Mouse (Mus musculus) neural tube, embryonic 15.5 days (tissue): Measurements from ENCODE around the gene Gpr65. TPM values are rescaled to one million over a fixed set of nuclear protein-coding genes. Genes with fewer than 3 reads are reported as not detected.

Experiments used
- ATAC-seq: fragments of 200-750 bp; cut with Nextera tagmentation; 2 replicates; pipeline ENCODE4 v1.8.0; 2017; ENCODE audit warnings: mild to moderate bottlenecking, moderate TSS enrichment, moderate library complexity; ENCODE audit not compliant: low FRiP score
- H3K27ac ChIP-seq: fragments of 300-500 bp; sonication (generic); replicated peaks from 2 replicates; pipeline ENCODE4 v1.5.1; 2015; ENCODE audit warnings: mild to moderate bottlenecking, inconsistent platforms
- H3K27me3 ChIP-seq: fragments of 300-500 bp; sonication (generic); replicated peaks from 2 replicates; pipeline ENCODE4 v1.6.1; 2015; ENCODE audit warnings: inconsistent platforms
- H3K36me3 ChIP-seq: fragments of 300-500 bp; sonication (generic); 2 replicates; pipeline ENCODE4 v1.6.1; 2015; ENCODE audit warnings: inconsistent platforms
- H3K4me1 ChIP-seq: fragments of 300-500 bp; sonication (generic); 2 replicates; pipeline ENCODE4 v1.6.1; 2015; ENCODE audit warnings: inconsistent platforms
- H3K4me2 ChIP-seq: fragments of 300-500 bp; sonication (generic); 2 replicates; pipeline ENCODE4 v1.6.1; 2015; ENCODE audit warnings: inconsistent platforms, mild to moderate bottlenecking, moderate library complexity
- H3K4me3 ChIP-seq: fragments of 300-500 bp; sonication (generic); replicated peaks from 2 replicates; pipeline ENCODE4 v1.5.1; 2015; ENCODE audit warnings: mild to moderate bottlenecking, inconsistent platforms
- H3K9ac ChIP-seq: fragments of 300-500 bp; sonication (generic); replicated peaks from 2 replicates; pipeline ENCODE4 v1.6.1; 2015; ENCODE audit warnings: mild to moderate bottlenecking, inconsistent platforms
- H3K9me3 ChIP-seq: fragments of 300-500 bp; sonication (generic); replicated peaks from 2 replicates; pipeline ENCODE4 v1.6.1; 2016; ENCODE audit warnings: inconsistent platforms
- WGBS: fragments of 180-500 bp; shearing (Covaris S2); methylation state at CpG from one replicate; pipeline ENCODE4 v1.1.7; 2015; ENCODE audit warnings: mixed read lengths; 5-methylcytosine and 5-hydroxymethylcytosine counted together
- polyA plus RNA-seq: library from polyadenylated mRNA; unstranded; fragments of >200 nt; fragmentation: Nextera tagmentation; extraction: Ambion mirVana; gene quantifications from 2 replicates; pipeline ENCODE4 v1.2.1, GENCODE M21; 2015

The Gpr65 gene
- polyA plus RNA-seq, 1 experiment from 2014 or later: 0.31 TPM

DNA sequence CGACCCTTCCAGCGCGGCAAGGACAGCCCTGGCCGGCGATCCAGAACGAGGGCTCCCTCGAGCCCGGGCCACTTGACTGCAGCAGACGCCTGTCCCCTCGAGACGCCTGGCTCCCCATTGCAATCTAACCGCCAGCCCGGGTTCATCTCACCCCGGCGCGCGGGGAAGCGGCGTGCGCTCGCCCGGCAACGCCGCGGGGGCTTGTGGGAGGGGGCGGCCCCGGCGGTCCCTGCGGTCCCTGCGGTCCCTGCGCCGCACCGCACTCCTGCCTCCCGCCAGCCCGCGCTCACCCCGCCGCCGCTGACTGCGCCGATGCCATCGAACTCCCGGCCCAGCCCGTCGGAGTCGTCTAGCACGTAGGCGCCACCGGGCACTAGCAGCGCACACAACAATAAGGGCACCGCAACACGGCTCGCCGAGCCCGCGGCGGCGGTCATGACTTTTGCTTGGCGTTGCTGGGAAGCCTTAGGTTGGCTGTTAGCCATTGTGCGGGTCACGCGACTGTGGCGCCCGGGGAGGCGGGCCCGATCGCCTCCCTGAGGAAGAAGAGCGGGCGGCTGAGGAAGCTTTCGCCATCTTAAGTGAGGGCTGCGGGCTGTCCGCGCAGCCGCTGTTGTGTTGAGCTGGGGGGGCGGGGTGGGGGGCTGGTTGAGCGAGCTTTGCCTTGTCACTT, 9.5 kb upstream of the Gpr65 start, which contains the start of gene Galc:
Galc (minus strand) TSS at position 615 of the 673 bp plus-strand sequence.
- Histone ChIP-seq H3K36me3 (no peaks in the 10 kb centered on the region), H3K27me3 (no peaks in the 10 kb centered on the region), H3K4me3 (peak within 1 kb of the TSS; percentile 89), H3K27ac (peak within 1 kb of the TSS; percentile 98), H3K4me1 (peaks cover 10% of the 10 kb centered on the region), H3K4me2 (peak within 1 kb of the TSS; percentile 72), H3K9me3 (no peaks in the 10 kb centered on the region), H3K9ac (peak within 1 kb of the TSS; percentile 91)
- peak; percentile 94 for ATAC-seq
- WGBS: under 1% methylated on average over 76 of the region's 76 CpGs

DNA sequence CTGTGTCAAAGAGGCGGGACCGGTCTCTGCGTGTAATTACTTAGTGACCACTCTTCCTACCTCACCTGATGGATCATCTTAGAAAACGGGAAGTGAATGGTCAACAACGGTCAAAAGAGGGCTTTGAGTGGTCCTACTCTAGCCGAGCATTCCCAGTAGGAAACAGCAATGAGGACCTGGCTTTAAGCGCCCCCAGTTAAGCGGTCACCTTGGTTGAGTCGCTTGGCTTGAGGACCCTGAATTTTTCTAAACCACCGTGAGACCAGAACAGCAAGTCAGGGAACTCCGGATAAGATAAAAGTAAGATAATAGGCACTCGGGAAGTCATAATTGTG, 8.9 kb upstream of the Gpr65 start:
- peak overlapping the region; percentile 98 for H3K27ac ChIP-seq
- 5% methylated on average over 12 of the region's 12 CpGs for WGBS
- peak overlapping the region; percentile 72 for H3K4me2 ChIP-seq
- peaks cover 10% of the 10 kb centered on the region for H3K4me1 ChIP-seq
- no peaks in the 10 kb centered on the region for H3K27me3 ChIP-seq
- peak overlapping the region; percentile 91 for H3K9ac ChIP-seq
- H3K36me3 ChIP-seq: no peaks in the 10 kb centered on the region
- H3K9me3 ChIP-seq: no peaks in the 10 kb centered on the region
- peak overlapping the region; percentile 89 for H3K4me3 ChIP-seq
- ATAC-seq: no peak; the same call in 1 of the 2 replicates

DNA sequence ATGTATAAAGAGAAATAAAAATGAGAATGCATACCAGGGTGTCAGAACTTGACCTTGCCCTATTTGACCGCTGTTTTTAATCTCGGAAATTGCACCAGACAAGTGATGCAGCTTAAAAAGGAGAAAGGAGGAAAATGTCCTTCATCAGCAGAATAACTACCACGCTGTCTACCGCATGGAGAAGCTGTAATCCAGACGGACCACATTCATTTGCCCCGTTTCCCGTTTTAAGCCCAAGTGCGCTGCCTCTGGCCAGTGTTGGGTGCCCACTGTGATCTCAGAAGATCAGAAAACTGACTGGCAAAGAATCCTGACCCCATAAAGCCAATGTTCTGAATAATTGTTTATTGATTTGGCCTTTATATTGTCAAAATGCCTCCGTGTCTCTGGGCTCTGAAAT, 2.7 kb upstream of the Gpr65 start:
- Histone ChIP-seq H3K36me3 (no peaks in the 10 kb centered on the region), H3K4me3 (no peak overlapping the region), H3K4me1 (no peaks in the 10 kb centered on the region), H3K9me3 (no peaks in the 10 kb centered on the region), H3K27ac (no peak overlapping the region), H3K9ac (no peak overlapping the region), H3K27me3 (no peaks in the 10 kb centered on the region), H3K4me2 (no peak overlapping the region)
- 82% methylated on average over 9 of the region's 9 CpGs for WGBS
- no peak for ATAC-seq

DNA sequence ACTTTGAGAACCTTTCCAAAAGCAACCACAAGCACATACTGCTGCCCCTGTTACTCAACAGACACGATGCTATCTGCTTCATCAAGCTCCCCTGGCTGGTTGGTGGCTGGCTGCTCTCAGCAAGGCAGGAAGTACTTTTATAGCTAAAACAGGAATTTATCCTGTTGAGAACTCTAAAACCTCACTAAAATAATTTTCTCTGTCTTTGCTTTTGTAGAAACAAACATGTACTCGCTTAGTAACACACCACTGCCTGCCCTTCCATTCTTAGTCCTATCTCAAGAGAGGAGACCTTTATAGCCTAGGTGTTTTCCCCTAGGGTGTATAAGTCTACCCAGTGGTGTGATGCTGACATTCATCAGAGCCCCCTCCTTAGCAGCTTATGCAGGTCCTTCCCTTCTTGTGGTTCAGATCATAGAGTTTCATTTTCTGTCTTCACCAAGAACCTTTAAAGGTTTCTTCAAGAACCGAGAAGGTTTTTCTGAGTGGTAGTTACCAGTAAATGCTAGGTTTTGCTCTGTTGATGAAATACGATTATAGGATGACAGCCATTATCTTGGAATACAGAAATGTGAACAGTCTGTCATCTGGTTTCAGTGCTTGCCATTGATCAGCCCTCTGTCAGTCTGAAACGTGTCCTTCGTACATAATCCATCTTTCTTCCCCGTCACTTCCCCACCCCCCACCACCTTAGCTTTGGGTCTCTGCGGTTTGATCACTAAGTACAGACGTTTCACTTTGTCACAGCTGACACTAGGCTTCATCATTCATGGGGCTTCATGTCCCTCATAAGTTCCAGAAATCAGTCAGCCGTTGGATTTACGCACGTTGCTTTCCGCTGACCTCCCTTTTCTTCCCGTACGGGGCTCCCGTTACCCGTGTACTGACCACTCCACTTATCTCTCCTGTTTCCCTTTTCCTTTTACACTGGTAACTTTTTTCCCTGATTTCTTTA, 1.6 kb downstream of the Gpr65 start:
- Histone ChIP-seq H3K27me3 (no peaks in the 10 kb centered on the region), H3K9me3 (no peaks in the 10 kb centered on the region), H3K36me3 (no peaks in the 10 kb centered on the region), H3K4me3 (no peak overlapping the region), H3K4me2 (0 out of 2 replicates have a peak overlapping the region, but pooled peaks have one; percentile 17), H3K27ac (no peak overlapping the region), H3K4me1 (no peaks in the 10 kb centered on the region), H3K9ac (no peak overlapping the region)
- ATAC-seq: no peak
- WGBS: 73% methylated on average over 17 of the region's 17 CpGs

DNA sequence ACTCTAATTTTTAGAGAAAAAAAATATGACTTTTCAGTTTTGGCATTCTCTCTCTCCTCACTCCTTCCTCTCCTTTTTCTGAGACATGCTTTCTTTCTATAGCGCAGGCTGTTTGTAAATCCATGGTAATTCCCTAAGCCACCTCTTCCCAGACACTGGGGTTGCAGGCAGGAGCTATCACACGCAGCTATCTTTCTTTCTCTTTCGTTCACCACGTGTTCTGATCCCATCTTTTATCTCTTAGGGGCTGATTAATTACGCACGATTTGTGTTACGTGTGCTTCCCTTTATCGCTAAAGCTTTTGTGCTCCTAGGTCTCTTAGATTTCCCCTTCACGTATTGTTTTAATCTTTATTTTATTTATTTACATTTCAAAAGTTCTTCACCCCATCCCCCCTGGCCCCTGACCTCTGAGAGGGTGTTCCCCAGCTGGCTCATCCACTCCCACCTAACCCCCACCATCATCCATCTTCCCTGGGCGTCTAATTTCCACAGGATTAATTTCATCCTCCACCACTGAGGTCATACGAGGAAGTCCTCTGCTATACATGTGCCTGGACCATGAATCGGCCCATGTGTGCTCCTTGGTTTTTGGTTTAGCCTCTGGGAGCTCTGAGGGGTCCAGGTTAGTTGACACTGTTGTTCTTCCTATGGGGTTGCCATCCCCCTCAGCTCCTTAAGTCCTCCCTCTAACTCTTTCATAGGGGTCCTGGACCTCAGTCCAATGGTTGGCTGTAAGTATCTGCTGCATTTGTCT, 2.6 kb downstream of the Gpr65 start:
- no peaks in the 10 kb centered on the region for H3K4me1 ChIP-seq
- no peak for ATAC-seq
- H3K9me3 ChIP-seq: no peaks in the 10 kb centered on the region
- H3K27ac ChIP-seq: no peak overlapping the region
- no peaks in the 10 kb centered on the region for H3K36me3 ChIP-seq
- H3K9ac ChIP-seq: no peak overlapping the region
- 46% methylated on average over 12 of the region's 12 CpGs for WGBS
- no peaks in the 10 kb centered on the region for H3K27me3 ChIP-seq
- H3K4me2 ChIP-seq: no peak overlapping the region
- no peak overlapping the region for H3K4me3 ChIP-seq

DNA sequence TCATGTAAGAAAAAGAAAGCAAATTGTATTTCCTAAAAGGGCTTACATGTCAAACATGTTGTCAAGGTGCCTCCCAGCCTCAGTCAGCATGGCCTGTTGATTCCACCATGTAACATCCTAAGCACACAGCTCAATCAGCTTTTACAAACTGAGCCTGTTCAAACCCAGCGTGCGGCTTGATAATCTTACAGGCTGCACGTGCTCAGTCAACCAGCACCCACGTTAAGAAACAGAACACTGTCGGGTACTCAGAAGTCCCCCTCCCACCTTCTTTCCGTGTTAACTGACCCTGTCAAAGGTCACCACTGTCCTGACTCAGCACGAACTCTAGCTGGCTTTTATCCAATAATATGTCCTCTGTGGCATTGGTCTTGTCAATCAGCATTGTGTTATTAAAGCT, 4.0 kb downstream of the Gpr65 start:
- H3K27ac ChIP-seq: no peak overlapping the region
- H3K4me2 ChIP-seq: no peak overlapping the region
- H3K4me1 ChIP-seq: no peaks in the 10 kb centered on the region
- H3K9me3 ChIP-seq: no peaks in the 10 kb centered on the region
- no peak for ATAC-seq
- no peaks in the 10 kb centered on the region for H3K36me3 ChIP-seq
- WGBS: 81% methylated on average over 7 of the region's 7 CpGs
- H3K27me3 ChIP-seq: no peaks in the 10 kb centered on the region
- H3K9ac ChIP-seq: no peak overlapping the region
- no peak overlapping the region for H3K4me3 ChIP-seq

DNA sequence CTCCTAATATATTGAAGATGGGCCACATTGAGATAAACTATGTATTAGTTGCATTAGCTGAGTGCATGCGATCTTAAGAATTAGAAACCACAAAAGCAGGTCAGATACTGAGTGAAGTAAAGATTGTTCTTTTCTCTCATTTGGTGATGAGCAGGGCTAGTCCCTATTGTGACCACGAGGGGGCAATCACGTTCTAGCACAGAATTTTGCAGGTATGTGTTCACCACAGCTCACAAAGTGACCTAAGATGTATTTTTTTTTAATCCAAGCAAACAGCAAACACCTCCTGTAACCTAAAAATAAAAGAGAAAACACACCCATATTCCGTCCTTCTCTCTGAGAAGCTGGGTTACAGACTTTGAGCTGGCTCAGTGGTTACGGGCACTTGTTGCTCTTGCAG, 12.1 kb downstream of the Gpr65 start:
- 30% methylated on average over 5 of the region's 5 CpGs for WGBS
- Histone ChIP-seq H3K4me3 (no peak overlapping the region), H3K27ac (no peak overlapping the region), H3K4me2 (no peak overlapping the region), H3K27me3 (no peaks in the 10 kb centered on the region), H3K9me3 (no peaks in the 10 kb centered on the region), H3K9ac (no peak overlapping the region), H3K36me3 (no peaks in the 10 kb centered on the region), H3K4me1 (no peaks in the 10 kb centered on the region)
- no peak; the same call in 1 of the 2 replicates for ATAC-seq

DNA sequence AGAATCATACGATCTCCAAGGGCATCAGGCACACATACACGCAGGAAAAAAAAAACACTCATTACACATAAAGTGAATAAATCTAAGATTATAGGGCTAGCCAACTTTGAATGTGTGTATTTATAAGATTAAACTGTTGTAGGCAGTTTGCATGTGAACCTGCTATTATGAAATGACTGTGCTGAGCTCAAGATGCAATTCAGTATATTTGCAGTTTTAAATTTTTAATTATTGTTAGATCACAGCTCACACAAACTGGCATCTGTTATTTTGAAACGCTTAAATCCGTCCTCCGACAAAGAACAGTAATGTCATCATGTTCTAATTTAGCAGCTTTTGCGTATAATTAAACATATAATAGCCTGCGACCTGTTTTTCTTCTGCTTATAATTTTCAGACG, 12.6 kb downstream of the Gpr65 start:
- Histone ChIP-seq H3K4me3 (no peak overlapping the region), H3K27ac (no peak overlapping the region), H3K9me3 (no peaks in the 10 kb centered on the region), H3K9ac (no peak overlapping the region), H3K4me1 (no peaks in the 10 kb centered on the region), H3K4me2 (no peak overlapping the region), H3K36me3 (no peaks in the 10 kb centered on the region), H3K27me3 (no peaks in the 10 kb centered on the region)
- no peak for ATAC-seq
- WGBS: 72% methylated on average over 8 of the region's 8 CpGs

DNA sequence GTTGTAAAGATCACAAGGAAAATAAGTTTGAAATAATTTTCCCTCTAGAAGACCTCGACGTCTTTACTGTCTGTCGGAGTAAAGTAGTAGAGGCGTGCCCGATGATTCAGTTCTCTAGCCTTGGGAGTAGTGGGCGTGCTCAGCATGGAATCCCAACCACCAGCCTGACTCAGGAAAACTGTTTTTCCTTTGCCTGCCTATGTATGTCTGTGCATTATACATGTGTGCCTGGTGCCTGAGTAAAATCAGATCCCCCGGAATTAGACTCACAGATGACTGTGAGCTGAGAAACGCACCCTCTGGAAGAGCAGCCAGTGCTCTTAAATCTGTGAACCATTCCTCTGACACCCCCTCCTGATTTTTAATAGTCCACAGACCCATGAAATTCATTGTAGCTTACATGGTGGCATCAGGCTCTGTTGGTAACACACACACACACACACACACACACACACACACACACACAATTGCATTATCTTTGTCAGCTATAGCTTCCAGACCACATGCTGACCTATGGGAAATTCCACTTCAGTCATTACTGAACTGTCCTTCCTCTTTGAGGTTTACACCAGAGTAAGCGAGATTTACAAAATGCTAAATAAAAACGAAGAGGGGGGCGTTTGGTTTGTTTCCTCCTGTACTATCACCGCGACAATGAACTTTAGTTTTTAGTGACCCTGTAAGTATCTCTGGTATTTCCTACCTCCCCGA, 14.5 kb downstream of the Gpr65 start:
- 84% methylated on average over 14 of the region's 14 CpGs for WGBS
- no peak for ATAC-seq
- H3K36me3 ChIP-seq: no peaks in the 10 kb centered on the region

DNA sequence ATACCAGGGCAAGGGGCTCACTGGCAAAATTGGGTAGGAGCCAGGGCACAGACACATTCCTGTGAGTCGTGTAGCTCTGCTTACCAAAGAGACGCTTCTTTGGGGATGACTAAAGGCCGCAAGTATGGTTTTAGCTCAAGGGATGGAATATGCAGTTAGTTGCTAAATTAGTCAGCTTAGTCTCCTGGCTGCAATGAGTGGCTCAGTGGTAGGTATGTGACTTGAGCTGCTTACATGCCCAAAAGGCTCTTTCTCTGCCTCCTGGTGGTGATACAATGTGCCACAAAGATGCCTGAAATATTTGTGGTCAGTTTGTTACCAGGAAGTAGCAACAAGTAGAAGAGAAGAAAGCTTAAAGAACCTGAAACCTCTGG, 15.0 kb downstream of the Gpr65 start:
- Histone ChIP-seq H3K36me3 (no peaks in the 10 kb centered on the region), H3K4me2 (no peak overlapping the region), H3K4me1 (no peaks in the 10 kb centered on the region), H3K9ac (no peak overlapping the region), H3K27me3 (no peaks in the 10 kb centered on the region), H3K9me3 (no peaks in the 10 kb centered on the region), H3K4me3 (no peak overlapping the region), H3K27ac (no peak overlapping the region)
- no peak for ATAC-seq
- WGBS: 73% methylated on average over 3 of the region's 3 CpGs

More for the DNA sequence above, 14.5 kb downstream of the Gpr65 start:
- H3K27ac ChIP-seq: no peak overlapping the region
- no peak overlapping the region for H3K9ac ChIP-seq
- no peaks in the 10 kb centered on the region for H3K27me3 ChIP-seq
- H3K4me2 ChIP-seq: no peak overlapping the region
- no peak overlapping the region for H3K4me3 ChIP-seq
- no peaks in the 10 kb centered on the region for H3K9me3 ChIP-seq
- no peaks in the 10 kb centered on the region for H3K4me1 ChIP-seq

DNA sequence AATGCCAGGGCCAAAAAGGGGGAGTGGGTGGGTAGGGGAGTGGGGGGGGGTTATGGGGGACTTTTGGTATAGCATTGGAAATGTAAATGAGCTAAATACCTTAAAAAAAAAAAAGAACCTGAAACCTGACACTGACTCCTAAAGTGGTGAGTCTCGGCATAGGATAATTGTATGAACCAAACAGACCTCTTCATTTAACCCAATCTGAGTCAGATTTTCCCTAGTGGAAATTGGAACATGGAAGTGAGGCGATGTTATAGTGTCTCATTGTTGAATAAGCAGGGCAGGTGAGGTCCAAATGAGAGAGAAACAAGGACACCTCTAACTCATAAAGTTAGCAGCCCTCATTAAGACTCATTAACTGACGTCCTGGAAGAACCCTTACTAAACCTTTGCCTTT, 16.0 kb downstream of the Gpr65 start:
- Histone ChIP-seq H3K4me1 (no peaks in the 10 kb centered on the region), H3K9me3 (no peaks in the 10 kb centered on the region), H3K27ac (no peak overlapping the region), H3K9ac (no peak overlapping the region), H3K27me3 (no peaks in the 10 kb centered on the region), H3K4me2 (no peak overlapping the region), H3K4me3 (no peak overlapping the region), H3K36me3 (no peaks in the 10 kb centered on the region)
- WGBS: 89% methylated on average over 3 of the region's 3 CpGs
- ATAC-seq: no peak
